Mouse (Mus musculus): ENCODE measurements around the gene Ankrd11. TPM values are rescaled to one million over a fixed set of nuclear protein-coding genes. Genes with fewer than 3 reads are reported as not detected.

Ankrd11 gene
- polyA plus RNA-seq, 1 experiment from 2014 or later = 46.5 TPM

GRCm38 (mm10) chr8:122927841-122928240 lies 114.2 kb downstream of the Ankrd11 start:
- Histone ChIP-seq H3K27me3 (replicated peaks; ENCODE audit: insufficient read depth, low read length) (no peaks in the 10 kb centered on the region), H3K27ac (ENCODE audit: low read length) (no peak overlapping the region), H3K4me1 (ENCODE audit: insufficient read depth, low read depth, low read length) (peaks cover 13% of the 10 kb centered on the region; the same call in 1 of the 2 replicates), H3K9me3 (ENCODE audit: low read length) (no peaks in the 10 kb centered on the region), H3K36me3 (ENCODE audit: insufficient read depth, low read length) (no peaks in the 10 kb centered on the region), H3K4me3 (ENCODE audit: low read depth, low read length) (no peak overlapping the region), H3K9ac (replicated peaks; ENCODE audit: low read depth) (no peak overlapping the region), H3K4me2 (replicated peaks; ENCODE audit: low read depth, low read length) (no peak overlapping the region)
- ATAC-seq (no peak), DNase-seq (ENCODE audit: low spot score) (no peak)
- WGBS = 69% methylated on average over 3 of the region's 3 CpGs
- TF ChIP-seq CTCF (IDR thresholded peaks at IDR 0.05) (no peak), EP300 (IDR thresholded peaks at IDR 0.05) (no peak)

DNA sequence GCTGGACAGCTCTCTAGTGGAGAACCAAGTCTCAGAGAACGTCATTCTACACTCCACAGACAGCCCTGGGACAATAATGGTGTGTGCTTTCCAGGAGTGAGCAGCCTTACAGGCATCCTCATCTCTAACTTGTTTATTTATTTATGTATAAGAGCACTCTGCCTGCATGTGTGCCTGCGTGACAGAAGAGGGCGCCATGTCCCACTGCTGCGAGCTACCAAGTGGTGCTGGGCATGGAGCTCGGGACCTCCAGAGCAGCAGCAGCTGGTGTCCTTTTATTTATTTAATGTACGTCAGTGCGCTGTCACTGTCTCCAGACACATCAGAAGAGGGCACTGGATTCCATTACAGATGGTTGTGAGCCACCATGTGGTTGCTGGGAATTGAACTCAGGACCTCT lies 115.3 kb downstream of the Ankrd11 start:
- Histone ChIP-seq H3K27me3 (replicated peaks; ENCODE audit: insufficient read depth, low read length) (no peaks in the 10 kb centered on the region), H3K4me1 (ENCODE audit: insufficient read depth, low read depth, low read length) (peaks cover 3% of the 10 kb centered on the region; the same call in 1 of the 2 replicates), H3K36me3 (ENCODE audit: insufficient read depth, low read length) (no peaks in the 10 kb centered on the region), H3K4me2 (replicated peaks; ENCODE audit: low read depth, low read length) (no peak overlapping the region), H3K9ac (replicated peaks; ENCODE audit: low read depth) (no peak overlapping the region), H3K9me3 (ENCODE audit: low read length) (no peaks in the 10 kb centered on the region), H3K4me3 (ENCODE audit: low read depth, low read length) (no peak overlapping the region), H3K27ac (ENCODE audit: low read length) (no peak overlapping the region)
- TF ChIP-seq EP300 (IDR thresholded peaks at IDR 0.05) (no peak), CTCF (IDR thresholded peaks at IDR 0.05) (peak; percentile 58)
- 59% methylated on average over 7 of the region's 7 CpGs for WGBS
- DNase-seq (ENCODE audit: low spot score) = peak; percentile 33
- peak; percentile 55 for ATAC-seq

DNA sequence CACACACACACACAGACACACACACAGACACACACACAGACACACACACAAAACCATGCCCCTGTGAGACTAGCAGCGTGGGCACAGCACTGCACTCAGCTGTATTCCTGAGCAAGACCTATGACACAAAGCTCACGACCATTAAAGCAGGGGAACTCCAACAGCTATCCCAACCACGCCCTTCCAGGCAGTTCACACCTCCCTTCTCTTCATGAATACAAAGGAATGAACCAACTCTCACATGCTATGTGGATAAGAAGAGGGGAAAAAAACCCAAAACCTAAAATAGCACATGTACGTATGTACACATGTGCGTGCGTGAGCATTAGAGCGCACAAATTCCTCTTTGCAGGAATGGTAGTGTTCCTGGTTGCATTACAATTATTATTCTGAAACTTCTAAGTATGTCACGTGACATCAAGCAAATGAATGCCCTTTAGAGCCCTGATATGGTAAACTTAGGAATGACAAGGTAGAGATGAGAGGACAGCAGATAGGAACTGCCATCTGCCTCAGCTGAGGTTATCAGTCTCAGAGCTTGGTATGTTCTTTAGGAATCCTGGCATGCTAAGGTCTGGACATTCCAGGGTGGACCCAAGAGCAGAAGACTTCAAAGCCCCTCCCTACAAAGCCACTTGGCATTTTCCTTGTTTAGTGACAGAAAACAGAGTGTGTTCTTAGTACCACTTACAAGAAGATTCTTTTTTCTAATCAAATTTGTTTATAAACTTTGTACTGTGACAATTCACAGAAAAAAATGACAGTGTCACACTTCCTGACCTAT lies 115.9 kb downstream of the Ankrd11 start:
- TF ChIP-seq CTCF (IDR thresholded peaks at IDR 0.05) = no peak
- TF ChIP-seq EP300 (IDR thresholded peaks at IDR 0.05) = peak; percentile 79
- no peak overlapping the region for H3K4me3 ChIP-seq (ENCODE audit: low read depth, low read length)
- no peaks in the 10 kb centered on the region; the same call in 1 of the 2 replicates for H3K4me1 ChIP-seq (ENCODE audit: insufficient read depth, low read depth, low read length)
- ATAC-seq (peak; percentile 77), DNase-seq (ENCODE audit: low spot score) (peak; percentile 37)
- WGBS = 84% methylated on average over 8 of the region's 8 CpGs
- H3K36me3 ChIP-seq (ENCODE audit: insufficient read depth, low read length) = no peaks in the 10 kb centered on the region
- no peak overlapping the region for H3K4me2 ChIP-seq (replicated peaks; ENCODE audit: low read depth, low read length)
- H3K9me3 ChIP-seq (ENCODE audit: low read length) = no peaks in the 10 kb centered on the region
- H3K27ac ChIP-seq (ENCODE audit: low read length) = 0 out of 2 replicates have a peak overlapping the region, but pooled peaks have one; percentile 20
- H3K9ac ChIP-seq (replicated peaks; ENCODE audit: low read depth) = no peak overlapping the region
- H3K27me3 ChIP-seq (replicated peaks; ENCODE audit: insufficient read depth, low read length) = no peaks in the 10 kb centered on the region

DNA sequence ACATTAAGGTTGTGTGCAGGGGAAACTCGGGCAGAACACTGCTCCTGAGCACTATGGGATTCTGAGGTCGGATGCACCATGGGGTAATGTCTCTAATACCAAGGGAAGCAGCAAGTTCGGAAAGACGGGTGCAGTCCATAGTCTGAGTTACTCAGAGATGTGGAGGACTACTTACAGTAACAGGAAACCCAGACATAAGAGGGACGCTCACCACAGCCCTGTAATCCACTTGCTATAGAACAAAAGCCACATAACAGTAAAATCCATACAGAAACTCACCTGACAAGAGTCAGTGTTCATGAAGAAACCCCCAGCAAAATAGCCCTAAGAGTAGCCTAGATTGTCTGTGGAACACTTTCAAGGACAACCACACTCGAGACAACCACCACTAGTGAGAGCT lies 118.0 kb downstream of the Ankrd11 start:
- no peaks in the 10 kb centered on the region for H3K9me3 ChIP-seq (ENCODE audit: low read length)
- H3K9ac ChIP-seq (replicated peaks; ENCODE audit: low read depth) = no peak overlapping the region
- H3K27ac ChIP-seq (ENCODE audit: low read length) = no peak overlapping the region
- no peak overlapping the region for H3K4me2 ChIP-seq (replicated peaks; ENCODE audit: low read depth, low read length)
- no peak for TF ChIP-seq CTCF (IDR thresholded peaks at IDR 0.05)
- no peak for TF ChIP-seq EP300 (IDR thresholded peaks at IDR 0.05)
- no peak for ATAC-seq
- DNase-seq (ENCODE audit: low spot score) = no peak
- WGBS = 63% methylated on average over 6 of the region's 6 CpGs
- H3K36me3 ChIP-seq (ENCODE audit: insufficient read depth, low read length) = no peaks in the 10 kb centered on the region
- H3K4me3 ChIP-seq (ENCODE audit: low read depth, low read length) = no peak overlapping the region
- H3K27me3 ChIP-seq (replicated peaks; ENCODE audit: insufficient read depth, low read length) = no peaks in the 10 kb centered on the region
- no peaks in the 10 kb centered on the region; the same call in 1 of the 2 replicates for H3K4me1 ChIP-seq (ENCODE audit: insufficient read depth, low read depth, low read length)

DNA sequence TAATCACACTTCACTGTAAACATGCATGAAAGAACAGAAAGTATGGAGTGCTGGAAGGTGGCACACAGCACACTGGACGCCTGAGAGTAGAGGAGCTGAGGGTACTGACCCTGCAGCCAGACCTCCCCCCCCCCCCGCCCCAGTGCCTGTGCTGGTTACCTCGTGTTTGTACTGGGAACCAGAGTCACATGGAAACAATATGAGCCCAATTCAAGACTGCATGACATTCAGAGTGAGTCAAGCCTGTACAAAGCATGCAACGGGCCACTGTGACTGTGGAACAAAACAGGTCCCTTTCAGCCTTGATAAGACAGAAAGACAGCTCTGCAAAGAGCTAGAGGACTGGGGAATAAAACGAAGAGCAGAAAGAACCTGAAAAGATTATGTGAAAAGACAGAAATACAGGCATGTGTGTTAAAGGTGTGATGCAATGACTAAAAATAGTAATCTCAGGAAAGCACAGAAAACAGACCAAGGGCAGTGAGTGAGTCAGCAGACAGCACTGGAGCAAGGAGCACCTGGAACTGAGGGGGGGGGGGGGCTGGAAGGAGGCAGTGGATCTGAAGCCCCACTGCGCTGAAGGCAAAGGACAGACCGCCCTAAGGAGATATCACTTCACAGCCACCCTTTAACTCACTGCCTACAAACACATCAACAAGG lies 118.5 kb downstream of the Ankrd11 start:
- H3K36me3 ChIP-seq (ENCODE audit: insufficient read depth, low read length) = no peaks in the 10 kb centered on the region
- no peaks in the 10 kb centered on the region; the same call in 1 of the 2 replicates for H3K4me1 ChIP-seq (ENCODE audit: insufficient read depth, low read depth, low read length)
- TF ChIP-seq CTCF (IDR thresholded peaks at IDR 0.05) (no peak), EP300 (IDR thresholded peaks at IDR 0.05) (no peak)
- H3K27me3 ChIP-seq (replicated peaks; ENCODE audit: insufficient read depth, low read length) = no peaks in the 10 kb centered on the region
- H3K4me2 ChIP-seq (replicated peaks; ENCODE audit: low read depth, low read length) = no peak overlapping the region
- 53% methylated on average over 7 of the region's 7 CpGs for WGBS
- no peak overlapping the region for H3K9ac ChIP-seq (replicated peaks; ENCODE audit: low read depth)
- no peaks in the 10 kb centered on the region for H3K9me3 ChIP-seq (ENCODE audit: low read length)
- peak overlapping the region; percentile 20; the same call in 1 of the 2 replicates for H3K27ac ChIP-seq (ENCODE audit: low read length)
- no peak overlapping the region for H3K4me3 ChIP-seq (ENCODE audit: low read depth, low read length)
- peak; percentile 59 for DNase-seq (ENCODE audit: low spot score)
- peak; percentile 25; the same call in 1 of the 2 replicates for ATAC-seq

GRCm38 (mm10) chr8:122922945-122923344 lies 119.1 kb downstream of the Ankrd11 start:
- H3K9me3 ChIP-seq (ENCODE audit: low read length) = no peaks in the 10 kb centered on the region
- H3K27me3 ChIP-seq (replicated peaks; ENCODE audit: insufficient read depth, low read length) = no peaks in the 10 kb centered on the region
- H3K27ac ChIP-seq (ENCODE audit: low read length) = 0 out of 2 replicates have a peak overlapping the region, but pooled peaks have one; percentile 20
- no peak for DNase-seq (ENCODE audit: low spot score)
- H3K9ac ChIP-seq (replicated peaks; ENCODE audit: low read depth) = no peak overlapping the region
- no peaks in the 10 kb centered on the region for H3K36me3 ChIP-seq (ENCODE audit: insufficient read depth, low read length)
- no peaks in the 10 kb centered on the region; the same call in 1 of the 2 replicates for H3K4me1 ChIP-seq (ENCODE audit: insufficient read depth, low read depth, low read length)
- no peak overlapping the region for H3K4me2 ChIP-seq (replicated peaks; ENCODE audit: low read depth, low read length)
- H3K4me3 ChIP-seq (ENCODE audit: low read depth, low read length) = no peak overlapping the region
- no peak for ATAC-seq
- WGBS = 74% methylated on average over 3 of the region's 3 CpGs
- TF ChIP-seq EP300 (IDR thresholded peaks at IDR 0.05) = no peak
- no peak for TF ChIP-seq CTCF (IDR thresholded peaks at IDR 0.05)
